Mouse (Mus musculus) cerebellum, postnatal 14 days (tissue): ENCODE measurements around the gene Hivep3.
A peak's percentile ranks its signal among the peaks of the same experiment; 100 is the strongest.

ENCODE experiments used
- DNase-seq, 2 experiments: peaks; one replicate each; pipeline ENCODE4 v3.0.0; 2021; ENCODE audit warnings: mixed read lengths in 2 of 2

The Hivep3 gene

GRCm38 (mm10) chr4:120116312-120116711, 382.7 kb downstream of the Hivep3 start:
- DNase-seq: no peak

- peak; percentile 91 to 94 for DNase-seq
Measured at GRCm38 (mm10) chr4:120120276-120120675, 386.7 kb downstream of the Hivep3 start.

GRCm38 (mm10) chr4:120124656-120125055, 391.1 kb downstream of the Hivep3 start:
- DNase-seq: no peak

GRCm38 (mm10) chr4:120126047-120126446, 392.5 kb downstream of the Hivep3 start:
- peak; percentile 72 to 76 for DNase-seq

GRCm38 (mm10) chr4:120127333-120127732, 393.7 kb downstream of the Hivep3 start:
- no peak for DNase-seq

GRCm38 (mm10) chr4:120128033-120128432, 394.4 kb downstream of the Hivep3 start:
- DNase-seq: peak; percentile 61 to 73

- DNase-seq: peak; percentile 80 to 82
Measured at GRCm38 (mm10) chr4:120129233-120129885, 395.8 kb downstream of the Hivep3 start.

GRCm38 (mm10) chr4:120130926-120131325, 397.3 kb downstream of the Hivep3 start:
- no peak for DNase-seq

GRCm38 (mm10) chr4:120131441-120132220, 398.0 kb downstream of the Hivep3 start:
- peak; percentile 90 to 96 for DNase-seq

GRCm38 (mm10) chr4:120134223-120134622, 400.6 kb downstream of the Hivep3 start:
- DNase-seq: peak in 1 of 2 experiments; percentile 57

GRCm38 (mm10) chr4:120141810-120142209, 408.2 kb downstream of the Hivep3 start:
- DNase-seq: no peak

GRCm38 (mm10) chr4:120142905-120143304, 409.3 kb downstream of the Hivep3 start:
- peak; percentile 47 to 52 for DNase-seq

- peak; percentile 83 to 87 for DNase-seq
Measured at GRCm38 (mm10) chr4:120144343-120144742, 410.8 kb downstream of the Hivep3 start.

GRCm38 (mm10) chr4:120145931-120146330, 412.3 kb downstream of the Hivep3 start:
- DNase-seq: no peak

- DNase-seq: peak; percentile 61 to 82
Measured at GRCm38 (mm10) chr4:120148291-120149141, 414.9 kb downstream of the Hivep3 start.

GRCm38 (mm10) chr4:120149142-120149524, 415.5 kb downstream of the Hivep3 start:
- DNase-seq: peak; percentile 51 to 60

GRCm38 (mm10) chr4:120150345-120150920, 416.8 kb downstream of the Hivep3 start:
- DNase-seq: no peak

- no peak for DNase-seq
Measured at GRCm38 (mm10) chr4:120151906-120152305, 418.3 kb downstream of the Hivep3 start.

- DNase-seq: no peak
Measured at GRCm38 (mm10) chr4:120152648-120153047, 419.1 kb downstream of the Hivep3 start.

GRCm38 (mm10) chr4:120153736-120154135, 420.2 kb downstream of the Hivep3 start:
- DNase-seq: no peak

GRCm38 (mm10) chr4:120158714-120159310, 425.2 kb downstream of the Hivep3 start:
- DNase-seq: peak in 1 of 2 experiments; percentile 35
